Mouse (Mus musculus): ENCODE results near the gene Epha6.

Epha6 gene

GRCm38 (mm10) chr16:60605061-60605831 lies at the start of gene Epha6:
Epha6 (minus strand) TSS chr16:60605531.
- DNase-seq: no peak

DNA sequence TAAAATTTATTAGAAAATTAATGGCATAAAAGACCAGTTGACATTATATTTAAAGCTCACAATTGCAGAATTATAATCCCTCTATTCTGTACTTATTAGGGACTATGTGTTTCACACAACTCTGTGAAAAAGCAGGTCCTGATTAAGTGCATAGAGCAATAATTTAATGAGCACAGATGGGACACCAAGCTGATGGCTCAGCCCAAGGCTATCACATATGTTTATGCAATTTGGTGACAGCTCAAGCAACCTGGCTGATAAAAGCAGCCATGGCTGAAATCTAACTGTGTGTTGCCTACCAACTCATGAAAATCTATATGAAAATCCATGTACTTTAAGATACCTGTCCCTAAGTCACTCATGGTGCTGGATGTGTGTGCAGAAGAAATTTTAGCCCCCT lies 46.4 kb upstream of the Epha6 start:
- no peak for DNase-seq

DNA sequence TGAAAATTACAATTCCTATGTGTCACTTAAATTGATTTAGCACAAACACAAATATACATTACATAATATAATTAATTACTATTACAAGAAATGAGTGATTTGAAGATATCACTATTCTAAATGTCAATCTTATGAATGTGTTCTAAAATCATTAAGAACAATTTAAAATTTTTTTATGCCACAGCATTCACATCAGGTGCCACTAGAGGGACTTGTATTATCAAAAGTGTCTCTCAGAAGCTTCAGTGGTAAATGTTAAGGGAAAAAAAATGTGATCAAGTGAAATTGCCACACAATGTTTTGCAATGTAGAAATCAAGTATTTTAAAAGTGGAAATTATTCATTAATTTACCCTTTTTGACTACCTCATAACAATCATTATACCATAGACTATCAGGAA lies 22.8 kb upstream of the Epha6 start:
- DNase-seq: no peak

GRCm38 (mm10) chr16:60605832-60606583 lies 677 bp upstream of the Epha6 start:
- peak in 1 of 2 experiments; percentile 20 for DNase-seq

DNA sequence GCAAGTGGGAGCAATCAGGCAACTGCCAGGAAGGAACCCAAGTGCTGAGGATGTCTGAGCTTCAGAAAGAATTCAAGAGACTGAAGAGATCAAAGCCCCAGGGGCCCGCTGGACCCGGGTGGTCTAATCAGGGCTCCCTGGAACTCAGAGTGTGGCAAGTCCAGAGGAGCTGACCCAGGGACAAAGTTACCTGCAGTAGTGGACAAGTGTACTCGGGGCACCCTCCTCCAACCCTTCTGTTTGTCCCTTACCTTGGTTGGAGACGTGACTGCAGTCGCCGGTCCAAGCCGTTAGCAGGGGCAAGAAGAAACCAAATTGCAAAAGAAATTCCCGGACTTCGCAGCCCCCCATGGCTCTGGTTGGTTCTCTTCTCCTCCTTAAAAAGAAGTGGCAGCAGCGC lies 718 bp downstream of the Epha6 start:
- no peak for DNase-seq

- no peak for DNase-seq
Measured at GRCm38 (mm10) chr16:60585322-60585721, 20.0 kb downstream of the Epha6 start.

- no peak for DNase-seq
Measured at GRCm38 (mm10) chr16:60584695-60585094, 20.6 kb downstream of the Epha6 start.

DNA sequence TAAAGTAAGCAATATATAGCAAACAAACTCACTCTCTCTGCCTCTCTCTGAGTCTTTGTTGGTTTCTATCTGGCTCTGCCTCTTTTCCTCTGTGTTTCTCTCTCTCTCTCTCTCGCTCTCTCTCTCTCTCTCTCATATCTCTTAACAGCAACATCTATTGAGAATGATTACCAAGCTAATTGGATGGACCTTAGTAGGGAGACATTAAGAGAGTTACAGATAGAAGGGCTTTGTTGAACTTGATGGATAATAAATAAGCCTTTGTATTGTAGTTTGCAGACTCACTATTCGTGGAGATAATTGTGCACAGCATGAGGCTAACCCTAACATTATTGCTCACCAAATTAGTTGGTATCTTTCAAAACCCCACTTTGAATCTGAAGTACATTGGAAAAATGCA lies 34.8 kb downstream of the Epha6 start:
- no peak for DNase-seq

- DNase-seq: no peak
Measured at GRCm38 (mm10) chr16:60544385-60544784, 60.9 kb downstream of the Epha6 start.

DNA sequence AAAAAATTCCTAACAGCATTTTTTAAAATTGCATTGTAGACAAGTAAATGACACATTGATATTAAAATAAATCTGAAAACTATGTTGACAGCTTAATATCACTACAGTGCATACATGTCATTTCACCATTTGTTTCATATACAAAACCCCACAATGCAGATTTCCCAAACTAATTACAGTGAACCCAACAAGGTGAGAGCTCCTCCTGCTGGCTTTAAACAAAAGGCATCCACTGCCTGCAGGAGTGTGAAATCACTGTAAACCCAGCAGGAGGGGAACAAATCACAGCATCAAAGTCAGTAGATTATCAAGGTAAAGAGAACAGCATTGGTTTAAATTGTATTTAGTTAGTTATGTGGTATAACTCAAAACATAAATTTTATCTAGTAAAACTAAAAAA lies 67.1 kb downstream of the Epha6 start:
- DNase-seq: no peak

DNA sequence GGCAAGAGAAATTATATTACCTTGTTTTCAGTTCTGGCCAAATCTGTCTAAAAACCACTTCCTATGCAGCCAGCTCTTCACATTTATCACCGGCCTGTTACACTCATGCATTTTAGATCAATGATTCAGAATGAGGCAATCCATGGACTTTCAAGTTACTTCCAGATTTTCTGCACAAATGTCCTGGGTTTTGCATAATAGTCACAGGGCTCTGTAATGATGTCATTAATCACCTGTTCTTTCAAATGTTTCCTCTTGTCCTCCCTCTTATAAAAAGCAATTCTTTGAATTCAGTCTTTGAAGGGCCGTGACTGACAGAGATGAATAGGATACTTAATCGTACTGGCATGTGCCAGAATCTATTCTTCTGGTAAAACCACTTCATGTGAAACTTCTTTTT lies 95.6 kb downstream of the Epha6 start:
- DNase-seq: no peak

- no peak for DNase-seq
Measured at GRCm38 (mm10) chr16:60499567-60499966, 105.8 kb downstream of the Epha6 start.

- DNase-seq: no peak
Measured at GRCm38 (mm10) chr16:60475776-60476175, 129.6 kb downstream of the Epha6 start.

DNA sequence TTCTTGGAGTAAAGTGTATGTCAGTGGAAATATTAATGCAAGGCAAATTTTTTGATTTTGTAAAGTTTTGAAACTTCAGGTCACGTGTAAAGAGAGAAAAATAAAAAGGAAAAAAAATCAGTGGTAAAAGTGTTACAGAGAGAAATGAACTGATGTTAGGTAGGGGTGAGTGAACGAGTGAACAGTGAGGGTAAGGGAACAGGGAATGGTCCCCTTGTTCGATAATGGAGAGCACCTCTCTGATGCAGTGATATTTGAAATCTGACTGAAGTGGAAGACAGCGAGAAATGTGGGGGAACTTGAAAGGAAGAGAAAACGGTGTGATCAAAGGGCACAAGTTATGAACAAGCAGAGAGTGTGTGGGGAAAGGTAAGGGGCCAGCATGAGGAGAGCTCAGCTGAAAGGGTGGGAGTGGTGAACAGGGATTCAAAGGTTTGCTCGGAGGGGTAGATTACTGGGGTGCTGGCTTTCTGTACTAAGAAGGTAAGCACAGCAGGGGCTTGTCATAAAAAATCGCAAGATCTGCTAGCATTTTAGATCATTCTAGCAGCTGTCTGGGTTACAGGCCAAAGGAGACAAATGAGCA lies 137.0 kb downstream of the Epha6 start:
- no peak for DNase-seq

GRCm38 (mm10) chr16:60435283-60435682 lies 170.0 kb downstream of the Epha6 start:
- DNase-seq: peak in 1 of 2 experiments; percentile 12

- no peak for DNase-seq
Measured at GRCm38 (mm10) chr16:60434241-60434640, 171.1 kb downstream of the Epha6 start.

GRCm38 (mm10) chr16:60395306-60395705 lies 210.0 kb downstream of the Epha6 start:
- no peak for DNase-seq

DNA sequence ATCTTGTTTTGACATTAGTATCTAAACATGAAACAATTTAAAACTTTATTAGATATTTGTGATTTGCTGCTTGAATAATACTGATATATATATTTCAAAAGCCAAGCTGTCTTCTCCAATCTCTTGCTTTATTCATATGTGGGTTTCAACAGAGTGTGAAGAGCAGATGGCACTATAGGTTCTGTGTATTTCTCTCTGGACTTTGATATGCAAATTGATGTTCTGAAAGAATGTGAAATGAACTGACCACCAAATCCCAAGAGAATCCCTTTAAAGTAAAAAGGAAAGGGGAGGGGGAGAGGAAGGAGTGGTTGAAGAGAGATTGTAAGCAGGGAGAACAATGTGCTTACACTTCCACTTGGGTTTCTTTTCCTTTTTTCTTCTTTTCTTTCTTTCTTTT lies 212.4 kb downstream of the Epha6 start:
- DNase-seq: no peak

GRCm38 (mm10) chr16:60375147-60375546 lies 230.2 kb downstream of the Epha6 start:
- no peak for DNase-seq

DNA sequence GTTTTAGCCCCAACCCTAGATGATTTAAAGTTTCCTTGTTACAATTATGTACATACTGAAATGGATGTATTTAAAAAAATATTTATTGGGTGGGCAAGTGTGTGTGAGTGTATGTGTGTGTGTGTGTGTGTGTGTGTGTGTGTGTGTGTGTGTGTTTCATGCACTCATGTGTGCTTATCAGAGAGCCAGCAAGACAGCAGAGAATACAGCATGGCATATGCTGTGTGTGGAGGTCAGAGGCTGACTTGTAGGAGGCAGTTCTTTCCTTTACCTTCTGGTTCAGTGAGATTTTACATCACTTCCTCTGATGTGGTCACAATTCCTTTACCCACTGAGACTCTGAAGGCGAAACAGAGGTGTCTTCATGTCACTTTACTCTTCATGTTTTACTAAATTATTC lies 321.4 kb downstream of the Epha6 start:
- DNase-seq: no peak

- DNase-seq: no peak
Measured at GRCm38 (mm10) chr16:60274109-60274508, 331.2 kb downstream of the Epha6 start.

DNA sequence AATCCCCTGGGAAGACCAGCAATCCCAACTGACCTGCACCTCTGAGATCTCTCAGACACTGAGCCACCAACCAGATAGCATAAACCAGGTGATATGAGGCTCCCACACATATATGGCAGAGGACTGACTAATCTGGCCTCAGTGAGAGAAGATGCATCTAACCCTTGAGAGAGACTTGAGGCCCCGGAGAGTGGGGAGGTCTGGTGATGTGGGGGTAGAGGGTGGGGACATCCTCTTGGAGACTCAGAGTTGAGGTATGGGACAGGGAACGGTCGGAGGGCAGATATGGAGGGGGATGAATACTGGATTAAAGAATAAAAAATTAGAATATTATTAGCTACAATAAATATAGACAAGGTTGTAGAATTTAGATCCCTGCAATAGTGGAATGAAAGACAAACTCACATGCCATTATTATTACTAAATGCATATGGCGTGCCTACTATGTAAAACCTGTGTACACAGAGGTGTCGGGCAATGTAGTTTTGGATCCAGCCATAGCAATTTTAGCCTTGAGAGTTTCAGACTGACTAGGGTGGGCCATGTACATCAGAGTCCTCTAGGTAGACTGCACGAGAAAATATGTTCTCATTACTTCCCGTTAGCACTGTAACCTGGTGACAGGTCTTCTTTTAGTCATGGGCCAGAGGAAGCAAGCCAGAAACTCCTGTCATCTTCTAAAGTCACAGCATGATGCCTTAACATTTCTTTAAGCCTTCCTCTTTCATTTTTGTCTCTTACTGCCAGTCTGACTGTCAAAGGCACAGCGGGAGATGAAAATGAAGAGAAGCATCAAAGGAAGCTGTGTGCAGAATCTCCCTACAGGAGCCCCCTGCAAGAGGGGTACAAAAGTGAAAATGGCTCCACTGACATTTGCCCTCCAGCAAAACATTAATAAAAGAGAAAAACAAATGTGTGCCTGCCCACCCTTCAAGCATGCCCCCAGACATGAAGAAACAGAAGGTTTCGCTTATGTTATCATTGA lies 338.7 kb downstream of the Epha6 start:
- DNase-seq: no peak
